30 mouse cellular contexts compared by ENCODE assay signal in the genomic region with DNA sequence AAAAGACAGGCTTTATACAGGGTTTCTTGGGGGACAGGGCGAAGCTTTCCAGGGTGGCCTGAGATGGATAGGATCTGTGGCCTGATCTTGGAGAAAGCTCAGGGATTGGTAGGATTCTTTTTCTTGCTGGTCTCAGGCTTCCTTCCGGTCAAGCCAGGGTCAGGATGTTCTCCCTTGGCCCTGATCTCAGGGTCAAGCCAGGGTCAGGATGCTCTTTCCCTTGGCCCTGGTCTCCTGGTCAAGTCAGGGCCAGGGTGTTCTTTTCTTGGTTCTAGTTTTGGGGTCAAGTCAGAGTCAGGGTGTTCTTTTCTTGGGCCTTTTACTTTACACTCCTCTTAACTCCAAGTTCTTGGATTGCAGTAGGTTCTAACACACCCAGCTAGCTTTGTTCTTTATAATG. TPM values are rescaled to one million over a fixed set of nuclear protein-coding genes. Genes with fewer than 3 reads are reported as not detected.
DNase-seq lines count a peak whose midpoint lies in the region; ATAC-seq and TF ChIP-seq lines count a peak whose summit lies in the region.
"Had no signal": no experiment of that assay in that cellular context is flagged by ENCODE, and none has a peak within 500 bp of the region (broad histone marks: within the 10 kb centered on the region; RNA-seq: fewer than 3 reads in every experiment).

No protein-coding gene starts in this region.

- H3K9me3 ChIP-seq in intestine, embryonic 14.5 days (ENCODE audit: control insufficient read depth, low read length), result no peaks in the 10 kb centered on the region
- H3K9me3 ChIP-seq in intestine, embryonic 15.5 days, result no peaks in the 10 kb centered on the region
- H3K9me3 ChIP-seq in liver, postnatal 0 days (ENCODE audit: low read length), result peaks cover 2% of the 10 kb centered on the region; the same call in 1 of the 2 replicates
- no peaks in the 10 kb centered on the region for H3K9me3 ChIP-seq in liver, embryonic 11.5 days (ENCODE audit: control insufficient read depth, low read length)
- H3K9me3 ChIP-seq: embryonic facial prominence, embryonic 15.5 days; heart, embryonic 13.5 days; limb, embryonic 10.5 days; liver, embryonic 13.5 days; midbrain, embryonic 15.5 days had no signal

- DNase-seq in adrenal gland, adult 8-10 months, result peak; percentile 48
- DNase-seq in adrenal gland, postnatal 4 days (ENCODE audit: low spot score in 2 of 2), result no peak
- DNase-seq in intestine, embryonic 14.5 days (ENCODE audit: low spot score), result peak; percentile 24
- DNase-seq in liver, postnatal 0 days, result no peak
- no peak for DNase-seq in liver, embryonic 11.5 days (ENCODE audit: low spot score)
- peak; percentile 41 for DNase-seq in kidney, postnatal 14 days
- no peak for DNase-seq in left cerebral cortex, postnatal 25 days (ENCODE audit: low spot score in 2 of 2)
- DNase-seq: cerebellum, adult 18-20 months; cerebellum, postnatal 36 days; forebrain, postnatal 0 days; gastrocnemius, postnatal 10 days; heart, postnatal 36 days; liver, embryonic 13.5 days; thymus, postnatal 25 days had no signal

- H3K27ac ChIP-seq in intestine, embryonic 14.5 days (ENCODE audit: low read depth), result no peak overlapping the region
- H3K27ac ChIP-seq in intestine, embryonic 15.5 days, result no peak overlapping the region
- H3K27ac ChIP-seq in liver, postnatal 0 days (ENCODE audit: low read depth), result no peak overlapping the region
- H3K27ac ChIP-seq in liver, embryonic 11.5 days (ENCODE audit: low read depth, low read length), result no peak overlapping the region
- H3K27ac ChIP-seq: embryonic facial prominence, embryonic 15.5 days; heart, embryonic 13.5 days; hindbrain, embryonic 14.5 days; limb, embryonic 10.5 days; liver, embryonic 13.5 days; midbrain, embryonic 15.5 days had no signal

- WGBS in intestine, embryonic 14.5 days, result 73% methylated on average over 2 of the region's 2 CpGs
- WGBS in intestine, embryonic 15.5 days, result 87% methylated on average over 2 of the region's 2 CpGs
- WGBS in liver, postnatal 0 days (ENCODE audit: insufficient replicate concordance), result 76% methylated on average over 2 of the region's 2 CpGs
- 84% methylated on average over 2 of the region's 2 CpGs for WGBS in liver, embryonic 11.5 days

- H3K27me3 ChIP-seq in intestine, embryonic 14.5 days (replicated peaks; ENCODE audit: control insufficient read depth, insufficient read depth, low read length), result no peaks in the 10 kb centered on the region
- H3K27me3 ChIP-seq in intestine, embryonic 15.5 days (replicated peaks), result no peaks in the 10 kb centered on the region
- no peaks in the 10 kb centered on the region for H3K27me3 ChIP-seq in liver, postnatal 0 days (ENCODE audit: insufficient read depth, low read length)
- H3K27me3 ChIP-seq in liver, embryonic 11.5 days (replicated peaks; ENCODE audit: control insufficient read depth, insufficient read depth, low read length), result no peaks in the 10 kb centered on the region
- H3K27me3 ChIP-seq: CH12.LX; embryonic facial prominence, embryonic 15.5 days; heart, embryonic 13.5 days; liver, embryonic 13.5 days; midbrain, embryonic 15.5 days had no signal

- no peak for TF ChIP-seq CTCF in liver, postnatal 0 days (IDR thresholded peaks at IDR 0.05; ENCODE audit: low read depth)

- no peak for ATAC-seq in intestine, embryonic 14.5 days (replicated peaks; ENCODE audit: low FRiP score, low TSS enrichment, low read depth)
- ATAC-seq in intestine, embryonic 15.5 days, result no peak
- peak; percentile 33 for ATAC-seq in liver, postnatal 0 days
- no peak for ATAC-seq in liver, embryonic 11.5 days (replicated peaks; ENCODE audit: low FRiP score)
- ATAC-seq: forebrain, postnatal 0 days; intestine, embryonic 16.5 days; midbrain, embryonic 15.5 days had no signal

- intact Hi-C loops in left cerebral cortex, postnatal 25 days (cut with DNase I), result loop anchor here (5.0 kb wide), 1 partner anchor 35 kb away; no protein-coding TSS in a partner anchor

- no peaks in the 10 kb centered on the region for H3K4me1 ChIP-seq in intestine, embryonic 14.5 days (replicated peaks; ENCODE audit: control insufficient read depth, insufficient read depth, low read length)
- no peaks in the 10 kb centered on the region for H3K4me1 ChIP-seq in intestine, embryonic 15.5 days (replicated peaks)
- peaks cover 5% of the 10 kb centered on the region; the same call in 1 of the 2 replicates for H3K4me1 ChIP-seq in liver, postnatal 0 days (ENCODE audit: insufficient read depth)
- no peaks in the 10 kb centered on the region for H3K4me1 ChIP-seq in liver, embryonic 11.5 days (replicated peaks; ENCODE audit: control insufficient read depth, insufficient read depth, low read length)
- H3K4me1 ChIP-seq: embryonic facial prominence, embryonic 15.5 days; heart, embryonic 13.5 days; limb, embryonic 10.5 days; liver, embryonic 13.5 days; midbrain, embryonic 15.5 days had no signal

- peak; percentile 51; the same call in 1 of the 2 replicates for TF ChIP-seq EP300 in liver, postnatal 0 days (IDR thresholded peaks at IDR 0.05; ENCODE audit: low read depth)

- H3K4me2 ChIP-seq in intestine, embryonic 14.5 days (ENCODE audit: low read length), result no peak overlapping the region
- H3K4me2 ChIP-seq in intestine, embryonic 15.5 days (replicated peaks), result no peak overlapping the region
- no peak overlapping the region for H3K4me2 ChIP-seq in liver, postnatal 0 days (ENCODE audit: low read depth, low read length)
- H3K4me2 ChIP-seq in liver, embryonic 11.5 days, result no peak overlapping the region
- H3K4me2 ChIP-seq: embryonic facial prominence, embryonic 15.5 days; heart, embryonic 13.5 days; hindbrain, embryonic 14.5 days; liver, embryonic 13.5 days; midbrain, embryonic 15.5 days had no signal

- no peak overlapping the region for H3K9ac ChIP-seq in intestine, embryonic 14.5 days (ENCODE audit: low read length)
- no peak overlapping the region for H3K9ac ChIP-seq in intestine, embryonic 15.5 days
- no peak overlapping the region for H3K9ac ChIP-seq in liver, postnatal 0 days (replicated peaks)
- no peak overlapping the region for H3K9ac ChIP-seq in liver, embryonic 11.5 days (ENCODE audit: low read depth, low read length)
- H3K9ac ChIP-seq: embryonic facial prominence, embryonic 15.5 days; forebrain, postnatal 0 days; heart, embryonic 13.5 days; hindbrain, embryonic 14.5 days; liver, embryonic 13.5 days; midbrain, embryonic 15.5 days had no signal

- no peak overlapping the region for H3K4me3 ChIP-seq in intestine, embryonic 14.5 days (ENCODE audit: low read depth, low read length)
- H3K4me3 ChIP-seq in intestine, embryonic 15.5 days (replicated peaks), result no peak overlapping the region
- no peak overlapping the region for H3K4me3 ChIP-seq in liver, postnatal 0 days (ENCODE audit: low read depth, low read length)
- H3K4me3 ChIP-seq in liver, embryonic 11.5 days (ENCODE audit: low read depth, low read length), result no peak overlapping the region
- H3K4me3 ChIP-seq: embryonic facial prominence, embryonic 15.5 days; heart, embryonic 13.5 days; limb, embryonic 10.5 days; liver, embryonic 13.5 days; midbrain, embryonic 15.5 days; myocyte had no signal

- H3K36me3 ChIP-seq in intestine, embryonic 14.5 days (ENCODE audit: control insufficient read depth, insufficient read depth, low read length), result no peaks in the 10 kb centered on the region
- H3K36me3 ChIP-seq in intestine, embryonic 15.5 days, result no peaks in the 10 kb centered on the region
- H3K36me3 ChIP-seq in liver, postnatal 0 days (replicated peaks; ENCODE audit: insufficient read depth, low read length), result no peaks in the 10 kb centered on the region
- H3K36me3 ChIP-seq in liver, embryonic 11.5 days (ENCODE audit: control insufficient read depth, insufficient read depth, low read length), result no peaks in the 10 kb centered on the region
- H3K36me3 ChIP-seq: embryonic facial prominence, embryonic 15.5 days; heart, embryonic 13.5 days; limb, embryonic 10.5 days; liver, embryonic 13.5 days; midbrain, embryonic 15.5 days had no signal

RNA-seq across cellular contexts. Expression of a gene that starts 19.9 kb away (rescaled TPM):
- total RNA-seq in adrenal gland, adult 8-10 months (2022), result under 1 TPM in 2 of 4 experiments, not detected in 2; 0.15 to 0.31 TPM
- under 1 TPM in 1 of 2 experiments, not detected in 1; 0.25 TPM for total RNA-seq in adrenal gland, postnatal 4 days (2021)
- polyA plus RNA-seq in intestine, embryonic 14.5 days (2014; fragmentation: Nextera tagmentation; extraction: Ambion mirVana), result 0.15 and 0.27 TPM in 2 replicates
- polyA plus RNA-seq in intestine, embryonic 15.5 days (2015; fragmentation: Nextera tagmentation; extraction: Ambion mirVana), result 0.33 and 0.43 TPM in 2 replicates
- not detected in 2 replicates for polyA plus RNA-seq in liver, postnatal 0 days (2015; fragmentation: Nextera tagmentation; extraction: Ambion mirVana)
- polyA plus RNA-seq in liver, embryonic 11.5 days (2014; fragmentation: Nextera tagmentation; extraction: Ambion mirVana), result not detected in 2 replicates
- under 1 TPM in 1 of 2 experiments, not detected in 1; 0.27 TPM for total RNA-seq in left cerebral cortex, postnatal 25 days (2021)
- total RNA-seq: CH12.LX; forebrain, postnatal 0 days; megakaryocyte-erythroid progenitor cell, adult 5-6 weeks; MEL had no signal
- polyA plus RNA-seq: forebrain, postnatal 0 days; hindbrain, embryonic 14.5 days; limb, embryonic 10.5 days; liver, embryonic 13.5 days; midbrain, embryonic 15.5 days had no signal

RNA-seq across cellular contexts. Expression of a gene that starts 31.9 kb away (rescaled TPM):
- 1 to 10 TPM; 1.8 to 2.5 (median 2.2) TPM for total RNA-seq in adrenal gland, adult 8-10 months (2022)
- total RNA-seq in adrenal gland, postnatal 4 days (2021), result 1 to 10 TPM; 1.4 to 2.5 TPM
- 0.93 and 1.1 TPM in 2 replicates for polyA plus RNA-seq in intestine, embryonic 14.5 days (2014; fragmentation: Nextera tagmentation; extraction: Ambion mirVana)
- polyA plus RNA-seq in intestine, embryonic 15.5 days (2015; fragmentation: Nextera tagmentation; extraction: Ambion mirVana), result 2.6 and 3.0 TPM in 2 replicates
- polyA plus RNA-seq in liver, postnatal 0 days (2015; fragmentation: Nextera tagmentation; extraction: Ambion mirVana), result 7.1 and 7.3 TPM in 2 replicates
- 2.8 and 2.9 TPM in 2 replicates for polyA plus RNA-seq in liver, embryonic 11.5 days (2014; fragmentation: Nextera tagmentation; extraction: Ambion mirVana)
- 1 to 10 TPM; 1.1 to 1.9 TPM for total RNA-seq in left cerebral cortex, postnatal 25 days (2021)
- polyA plus RNA-seq: heart, embryonic 13.5 days had no signal

RNA-seq across cellular contexts. Expression of a gene that starts 43.4 kb away (rescaled TPM):
- total RNA-seq in adrenal gland, adult 8-10 months (2022), result 10 to 100 TPM; 25.4 to 40.6 (median 33.0) TPM
- total RNA-seq in adrenal gland, postnatal 4 days (2021), result 10 to 100 TPM; 28.1 to 33.3 TPM
- polyA plus RNA-seq in intestine, embryonic 14.5 days (2014; fragmentation: Nextera tagmentation; extraction: Ambion mirVana), result not detected in 2 replicates
- not detected in 2 replicates for polyA plus RNA-seq in intestine, embryonic 15.5 days (2015; fragmentation: Nextera tagmentation; extraction: Ambion mirVana)
- not detected in 2 replicates for polyA plus RNA-seq in liver, postnatal 0 days (2015; fragmentation: Nextera tagmentation; extraction: Ambion mirVana)
- not detected in 2 replicates for polyA plus RNA-seq in liver, embryonic 11.5 days (2014; fragmentation: Nextera tagmentation; extraction: Ambion mirVana)
- total RNA-seq in left cerebral cortex, postnatal 25 days (2021), result 10 to 100 TPM; 11.4 to 18.0 TPM
- polyA plus RNA-seq: embryonic facial prominence, embryonic 15.5 days; forebrain, postnatal 0 days; heart, embryonic 13.5 days; hindbrain, embryonic 14.5 days; intestine, embryonic 16.5 days; limb, embryonic 10.5 days; liver, embryonic 13.5 days; lung, embryonic 16.5 days; midbrain, embryonic 15.5 days; neural tube, embryonic 14.5 days had no signal

RNA-seq across cellular contexts. Expression of a gene that starts 54.0 kb away (rescaled TPM):
- total RNA-seq in adrenal gland, adult 8-10 months (2022), result not detected
- not detected for total RNA-seq in adrenal gland, postnatal 4 days (2021)
- polyA plus RNA-seq in intestine, embryonic 14.5 days (2014; fragmentation: Nextera tagmentation; extraction: Ambion mirVana), result not detected in 2 replicates
- polyA plus RNA-seq in intestine, embryonic 15.5 days (2015; fragmentation: Nextera tagmentation; extraction: Ambion mirVana), result not detected in 2 replicates
- polyA plus RNA-seq in liver, postnatal 0 days (2015; fragmentation: Nextera tagmentation; extraction: Ambion mirVana), result not detected in 2 replicates
- not detected in 2 replicates for polyA plus RNA-seq in liver, embryonic 11.5 days (2014; fragmentation: Nextera tagmentation; extraction: Ambion mirVana)
- total RNA-seq in left cerebral cortex, postnatal 25 days (2021), result not detected
- total RNA-seq: CH12.LX; forebrain, postnatal 0 days; gastrocnemius, postnatal 10 days; heart, postnatal 36 days; layer of hippocampus, adult 8-10 months; left cerebral cortex, adult 18-20 months; megakaryocyte-erythroid progenitor cell, adult 5-6 weeks; MEL had no signal
- polyA plus RNA-seq: embryonic facial prominence, embryonic 15.5 days; forebrain, postnatal 0 days; heart, embryonic 13.5 days; hindbrain, embryonic 14.5 days; intestine, embryonic 16.5 days; limb, embryonic 10.5 days; liver, embryonic 13.5 days; lung, embryonic 16.5 days; midbrain, embryonic 15.5 days; myocyte; neural tube, embryonic 14.5 days; testis, adult 2 months had no signal

RNA-seq across cellular contexts. Expression of a gene that starts 56.8 kb away (rescaled TPM):
- 10 to 100 TPM; 26.5 to 35.8 (median 31.3) TPM for total RNA-seq in adrenal gland, adult 8-10 months (2022)
- 10 to 100 TPM; 36.8 to 39.4 TPM for total RNA-seq in adrenal gland, postnatal 4 days (2021)
- 75.2 TPM in 2 replicates for polyA plus RNA-seq in intestine, embryonic 14.5 days (2014; fragmentation: Nextera tagmentation; extraction: Ambion mirVana)
- polyA plus RNA-seq in intestine, embryonic 15.5 days (2015; fragmentation: Nextera tagmentation; extraction: Ambion mirVana), result 96.6 and 99.1 TPM in 2 replicates
- polyA plus RNA-seq in liver, postnatal 0 days (2015; fragmentation: Nextera tagmentation; extraction: Ambion mirVana), result 66.4 and 70.4 TPM in 2 replicates
- 86.7 and 87.7 TPM in 2 replicates for polyA plus RNA-seq in liver, embryonic 11.5 days (2014; fragmentation: Nextera tagmentation; extraction: Ambion mirVana)
- total RNA-seq in left cerebral cortex, postnatal 25 days (2021), result 10 to 100 TPM; 12.0 to 13.6 TPM

Comparison
In these comparisons a context has a peak if more than half of its experiments do, and no peak if none do; other contexts are left out.
1. DNase-seq: peak in adrenal gland, adult 8-10 months (single experiment), intestine, embryonic 14.5 days (single experiment) and kidney, postnatal 14 days (single experiment); none in adrenal gland, postnatal 4 days (0 of 2), liver, postnatal 0 days (single experiment), liver, embryonic 11.5 days (single experiment) and left cerebral cortex, postnatal 25 days (0 of 2).